Mouse (Mus musculus) megakaryocyte, embryonic 14.5 days (primary cell): ENCODE measurements around the gene Kitl.

ENCODE experiments used
- FLI1 ChIP-seq: IDR thresholded peaks from 2 replicates; pipeline ENCODE4 v1.6.1; 2012; ENCODE audit warnings: low read length, inconsistent platforms, mixed read lengths
- GATA1 ChIP-seq: IDR thresholded peaks from 3 replicates; pipeline ENCODE4 v1.6.1; 2012; ENCODE audit warnings: mixed read lengths, low read length, inconsistent platforms, borderline replicate concordance

GRCm38 (mm10) chr10:100055082-100055481 is 39.7 kb downstream of the Kitl start:
- TF ChIP-seq GATA1 (no peak), FLI1 (no peak)
